Mouse (Mus musculus): ENCODE results near the gene Prm3.
"Not testable (repeated sequence)": the region's sequence is repeated elsewhere in the genome, so short reads cannot be mapped to it uniquely, and the experiment has no call there.

Gene Prm3

DNA sequence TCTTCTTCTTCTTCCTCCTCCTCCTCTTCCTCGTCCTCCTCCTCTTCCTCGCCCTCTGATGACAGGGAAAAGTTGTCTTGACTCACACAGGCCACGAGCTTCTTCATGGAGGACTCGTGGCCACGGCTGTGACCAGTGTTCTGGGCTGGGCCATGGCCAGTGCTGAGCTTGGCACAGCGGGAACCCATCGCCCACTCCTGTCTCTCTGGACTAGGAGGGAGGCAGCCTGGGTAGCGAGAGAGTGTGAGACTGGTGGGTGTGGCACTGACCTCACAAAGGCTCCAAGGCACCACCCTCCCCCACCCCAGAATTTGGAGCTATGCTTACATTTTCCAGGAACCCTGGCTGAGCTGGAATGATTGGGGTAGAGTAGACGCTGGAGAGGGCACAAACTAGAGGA, at the start of gene Prm3:
Gene Prm3 (minus strand): TSS at position 213 of the 400 bp plus-strand sequence.
- no peak for DNase-seq

DNA sequence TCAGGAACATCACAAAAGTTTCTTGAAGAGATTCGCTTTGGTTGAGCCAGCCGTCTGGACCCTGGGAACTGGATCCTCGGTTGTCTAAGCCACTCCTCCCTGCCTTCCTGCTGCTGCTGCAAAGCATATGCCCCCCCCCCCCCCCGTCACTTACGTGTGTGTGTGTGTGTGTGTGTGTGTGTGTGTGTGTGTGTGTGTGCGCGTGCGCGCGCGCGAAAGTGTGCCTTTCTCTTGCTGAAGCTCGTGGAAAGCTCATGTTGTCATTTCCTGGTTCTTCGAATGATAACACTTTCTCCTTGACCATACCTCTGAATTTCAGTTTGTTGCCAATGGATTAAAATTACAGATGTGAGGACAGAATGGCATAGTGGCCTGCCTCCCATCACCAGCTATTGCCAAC, 49.3 kb upstream of the Prm3 start:
- DNase-seq, result no peak

DNA sequence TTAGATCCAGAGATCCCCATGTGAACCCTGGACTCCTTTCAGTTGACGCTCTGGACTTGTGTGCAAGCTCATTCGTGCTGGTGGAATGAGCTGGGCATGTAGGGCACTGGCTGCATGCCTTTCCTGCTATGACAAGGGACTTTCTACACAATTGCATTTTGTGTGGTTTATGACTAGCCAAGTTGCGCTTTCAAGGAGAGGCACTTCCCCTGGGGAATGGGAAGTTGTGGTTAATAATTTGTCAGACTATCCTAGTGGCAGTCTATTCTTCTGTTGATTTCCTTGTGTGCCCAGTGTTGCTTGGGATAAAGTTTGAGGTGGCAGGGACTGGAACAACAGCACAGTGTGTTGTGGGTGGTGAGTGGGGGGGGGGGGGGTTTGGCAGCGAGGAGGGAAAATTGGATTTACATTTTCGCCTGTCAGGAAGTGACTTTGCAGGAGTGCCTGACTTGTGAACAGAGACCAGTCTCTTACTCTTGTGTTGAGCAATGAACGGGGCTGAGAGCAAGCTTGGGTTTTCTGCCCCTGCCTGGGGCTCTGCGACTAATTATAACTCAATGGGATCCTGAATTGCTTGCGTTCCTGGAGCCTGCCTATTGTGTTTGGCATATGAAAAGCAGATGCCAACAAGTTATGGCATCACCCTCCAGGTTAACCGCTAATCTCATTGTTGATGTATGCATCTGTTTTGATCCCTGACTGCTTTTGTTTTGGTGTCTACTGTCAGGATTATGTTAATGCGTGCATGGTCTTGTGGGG, 48.0 kb upstream of the Prm3 start:
- DNase-seq, result no peak

DNA sequence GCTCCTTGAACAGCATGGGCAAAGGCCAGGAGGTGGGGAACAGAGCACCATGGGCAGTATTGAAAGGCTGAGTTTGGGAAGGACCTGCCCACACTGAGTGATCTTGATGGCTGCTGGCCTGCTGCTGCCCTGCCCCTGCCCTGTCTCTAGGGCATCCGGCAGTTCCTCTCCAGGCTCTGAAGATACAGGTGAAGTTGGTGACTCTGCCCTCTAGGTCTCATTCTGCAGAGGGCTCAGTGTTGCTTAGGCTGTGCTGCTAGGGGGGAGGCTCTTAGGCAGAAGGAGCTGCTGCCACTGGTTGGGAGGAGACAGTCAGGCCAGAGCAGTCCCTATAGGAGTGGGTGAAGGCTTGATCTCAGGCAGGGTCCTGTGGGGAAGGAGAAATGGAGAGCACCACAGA, 47.2 kb upstream of the Prm3 start:
- DNase-seq, result no peak

DNA sequence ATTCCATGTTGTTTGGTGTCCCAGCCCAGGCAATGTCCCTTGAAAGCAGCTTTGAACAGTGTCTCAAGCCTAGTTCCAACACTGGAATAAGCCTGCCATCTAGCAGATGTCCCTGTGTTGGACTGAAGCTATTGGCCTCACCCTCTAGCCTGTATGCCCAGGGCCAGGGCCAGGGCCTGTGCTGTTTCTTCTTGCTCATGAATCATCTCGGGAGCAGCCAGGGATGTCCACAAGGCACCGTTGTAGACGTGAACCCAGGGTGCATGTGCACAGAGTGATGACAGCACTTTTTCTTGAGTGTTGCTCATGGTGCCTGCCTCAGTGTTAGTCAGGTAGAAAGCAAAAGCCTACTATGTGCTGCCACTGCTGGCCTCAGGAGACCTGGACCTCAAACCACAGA, 46.5 kb upstream of the Prm3 start:
- DNase-seq, result no peak

DNA sequence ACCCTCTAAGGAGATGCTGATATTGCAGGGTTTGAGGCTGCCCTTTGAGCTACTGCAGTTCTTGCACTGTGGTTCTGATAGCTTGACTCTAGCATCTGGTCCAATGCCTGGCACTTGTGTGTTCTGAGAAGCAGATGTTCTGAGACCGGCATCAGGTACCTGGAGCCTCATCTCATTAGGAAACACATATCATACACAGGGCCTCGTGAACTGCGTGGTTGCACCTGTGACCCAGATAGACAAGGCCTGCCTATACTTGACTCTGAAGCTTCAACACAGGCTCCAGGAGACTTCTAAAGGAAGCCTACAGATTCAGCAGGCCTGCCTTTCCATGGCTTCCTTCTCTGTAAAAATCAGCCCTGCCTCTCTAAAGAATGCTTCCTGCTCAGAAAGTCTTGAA, 45.7 kb upstream of the Prm3 start:
- DNase-seq, result no peak

DNA sequence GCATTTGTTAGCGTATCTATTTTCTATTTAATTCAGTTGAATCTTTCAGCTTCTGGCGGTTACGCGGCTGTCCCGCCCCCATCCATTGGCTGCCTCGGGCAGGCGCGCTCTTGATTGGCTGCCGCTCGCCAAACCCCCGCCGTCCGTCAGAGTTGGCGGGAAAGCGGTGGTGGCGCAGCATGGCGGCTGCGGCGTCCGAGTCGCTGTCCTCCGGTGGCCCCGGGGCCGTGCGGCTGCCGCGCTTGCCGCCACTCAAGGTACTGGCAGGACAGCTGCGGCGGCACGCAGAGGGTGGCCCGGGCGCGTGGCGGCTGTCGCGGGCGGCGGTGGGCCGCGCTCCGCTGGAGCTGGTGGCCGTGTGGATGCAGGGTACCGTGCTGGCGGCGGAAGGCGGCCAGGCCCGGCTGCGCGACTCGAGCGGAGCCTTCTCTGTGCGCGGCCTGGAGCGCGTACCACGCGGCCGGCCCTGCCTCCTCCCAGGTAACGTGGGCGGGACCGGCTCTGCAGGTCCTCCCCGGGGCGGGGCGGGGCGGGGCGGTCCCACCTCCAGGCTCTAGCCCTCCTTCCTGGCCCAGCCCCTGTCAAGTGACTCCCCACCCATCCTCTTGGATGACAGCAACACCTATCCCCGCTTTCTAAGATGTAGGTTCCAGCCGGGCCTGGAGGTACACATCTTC, 44.3 kb upstream of the Prm3 start, which contains the start of gene Rmi2:
Gene Rmi2 (plus strand): TSS at position 149 of the 677 bp plus-strand sequence.
- peak; percentile 85 for DNase-seq

DNA sequence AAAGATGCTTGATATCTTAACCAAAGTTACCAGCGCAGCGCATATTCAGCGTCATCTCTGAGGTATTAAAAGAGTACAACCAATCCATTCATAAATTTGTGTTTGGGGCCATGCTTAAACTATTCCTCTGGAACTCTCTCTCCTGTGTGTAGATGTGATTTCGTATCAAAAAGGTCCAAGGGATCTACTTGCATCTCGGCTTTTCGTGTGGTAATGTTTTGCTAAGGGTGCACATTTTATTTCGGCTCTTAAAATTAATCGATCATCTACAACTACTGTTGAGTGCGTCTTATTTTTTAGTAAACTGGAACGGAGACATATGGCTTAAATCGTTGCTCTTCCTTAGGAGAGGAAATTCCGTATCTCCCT, 43.8 kb upstream of the Prm3 start:
- no peak for DNase-seq

DNA sequence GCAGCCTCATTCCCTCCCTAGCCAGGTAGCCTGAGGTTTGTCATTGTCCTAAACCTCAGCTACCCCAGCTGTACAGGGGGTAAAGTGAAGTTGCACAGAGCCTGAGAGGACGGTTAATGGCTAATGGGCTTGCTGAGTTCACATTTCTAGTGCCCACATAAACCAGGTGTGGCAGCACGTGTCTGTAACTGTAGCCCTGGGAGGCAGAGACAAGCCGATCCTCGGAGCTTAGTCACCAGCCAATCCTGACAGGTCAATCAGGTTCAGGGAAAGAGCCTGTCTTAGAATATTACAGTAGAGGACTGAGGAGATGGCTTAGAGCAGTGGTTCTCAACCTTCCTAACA, 37.7 kb upstream of the Prm3 start:
- DNase-seq, result no peak

DNA sequence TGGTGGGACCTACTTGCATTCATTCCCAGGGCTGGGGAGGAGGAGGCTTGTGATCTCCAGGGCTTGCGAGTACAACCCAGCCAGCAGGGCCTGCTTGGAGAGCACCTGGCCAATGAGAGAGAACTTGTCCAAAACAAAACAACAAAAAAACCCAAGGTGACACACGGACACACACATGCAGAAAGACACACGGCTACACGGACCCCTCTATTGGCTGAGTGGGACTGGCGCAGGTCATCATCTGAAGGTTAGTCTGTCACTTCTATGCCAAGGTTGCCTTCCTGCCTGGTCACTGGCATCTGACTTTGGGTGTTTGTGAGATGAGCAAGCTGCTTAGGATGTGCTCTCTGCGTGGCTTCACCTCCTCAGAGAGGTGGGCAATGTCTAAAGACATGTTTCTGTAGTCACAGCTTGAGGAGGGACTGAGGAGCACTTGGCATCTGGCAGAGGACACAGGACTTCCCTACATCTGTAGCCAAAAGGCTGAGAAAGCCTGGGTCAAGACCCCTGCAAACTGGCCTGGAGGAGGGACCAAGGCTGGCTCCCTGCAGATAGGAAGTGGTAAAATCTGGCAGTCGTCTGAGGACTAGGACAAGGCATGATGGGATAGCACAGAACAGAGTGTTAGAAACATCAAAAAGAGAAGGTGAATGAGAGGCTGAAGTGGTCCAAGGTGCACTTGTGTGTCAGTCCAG, 37.2 kb upstream of the Prm3 start:
- no peak for DNase-seq

DNA sequence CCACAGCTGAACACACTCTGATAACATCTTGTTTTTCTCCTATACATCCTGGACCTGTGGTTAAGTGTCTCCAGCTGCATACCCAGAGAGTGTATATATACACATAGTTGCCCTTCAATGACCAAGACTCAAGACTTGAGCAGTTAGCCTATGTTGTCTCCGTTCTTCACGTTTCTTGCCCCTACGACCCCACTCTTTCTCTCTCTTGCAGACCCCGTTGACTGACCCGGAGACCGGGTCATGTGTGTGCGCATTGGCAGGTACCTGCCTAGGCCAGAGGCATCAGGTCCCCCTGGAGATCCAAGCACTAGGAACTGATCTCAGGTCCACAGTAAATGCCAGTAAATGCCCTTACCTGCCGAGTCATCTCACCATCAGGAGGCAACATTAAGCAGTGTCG, 36.6 kb upstream of the Prm3 start:
- no peak for DNase-seq

DNA sequence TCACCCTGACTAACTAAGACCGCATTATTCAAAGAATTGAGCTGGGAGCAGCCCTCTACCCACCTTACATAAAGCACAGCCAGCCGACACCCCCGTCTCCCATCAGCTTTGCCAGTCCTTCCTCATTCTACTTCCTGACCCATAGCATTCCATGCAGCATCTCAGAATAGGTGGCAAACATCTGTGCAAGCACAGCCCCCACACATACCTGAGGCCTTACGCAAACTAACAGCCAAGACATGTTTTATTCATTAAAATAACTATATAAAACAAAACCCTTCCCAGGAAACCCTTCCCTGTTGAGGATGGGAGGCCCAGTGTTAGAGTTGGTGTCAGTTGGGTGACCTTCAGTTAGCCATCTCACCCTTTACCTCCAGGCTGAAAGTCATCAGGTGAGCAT, 35.1 kb upstream of the Prm3 start:
- no peak for DNase-seq

DNA sequence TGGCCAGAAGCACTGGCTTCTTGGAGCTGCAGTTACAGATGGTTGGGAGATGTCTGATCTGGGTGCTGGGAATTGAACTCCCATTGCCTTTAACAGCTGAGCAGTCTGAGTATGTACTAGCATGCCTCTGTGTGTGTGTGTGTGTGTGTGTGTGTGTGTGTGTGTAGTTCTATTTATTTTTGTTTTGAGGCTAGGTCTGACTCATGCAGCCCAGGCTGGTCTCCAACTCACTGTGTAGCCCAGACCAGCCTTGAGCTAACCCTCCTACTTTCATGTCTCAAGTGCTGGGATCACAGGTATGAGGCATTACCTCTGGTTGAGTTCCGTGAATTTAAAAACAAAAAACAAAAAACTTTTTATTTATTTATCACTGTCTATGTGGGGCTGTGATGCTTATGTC, 33.8 kb upstream of the Prm3 start:
- no peak for DNase-seq

DNA sequence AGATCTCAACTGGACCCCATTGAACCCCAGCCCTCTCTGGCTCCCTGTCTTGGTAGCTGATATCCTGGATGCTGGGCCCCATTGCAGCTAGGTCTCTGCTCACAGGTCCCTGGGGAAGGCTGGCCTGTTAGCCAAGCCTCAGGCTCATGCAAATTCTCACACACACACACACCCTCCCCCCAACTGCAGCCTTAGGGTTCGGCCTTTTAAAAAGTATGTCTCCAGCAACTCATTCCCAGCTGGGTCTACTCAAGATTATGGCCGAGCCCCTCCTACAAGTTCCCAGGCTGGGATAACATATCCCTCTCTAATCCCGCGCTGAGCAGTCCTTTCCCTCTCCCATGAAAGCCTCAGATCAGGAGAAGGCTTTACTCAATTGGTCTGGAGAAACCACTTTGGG, 30.7 kb upstream of the Prm3 start:
- DNase-seq, result no peak

DNA sequence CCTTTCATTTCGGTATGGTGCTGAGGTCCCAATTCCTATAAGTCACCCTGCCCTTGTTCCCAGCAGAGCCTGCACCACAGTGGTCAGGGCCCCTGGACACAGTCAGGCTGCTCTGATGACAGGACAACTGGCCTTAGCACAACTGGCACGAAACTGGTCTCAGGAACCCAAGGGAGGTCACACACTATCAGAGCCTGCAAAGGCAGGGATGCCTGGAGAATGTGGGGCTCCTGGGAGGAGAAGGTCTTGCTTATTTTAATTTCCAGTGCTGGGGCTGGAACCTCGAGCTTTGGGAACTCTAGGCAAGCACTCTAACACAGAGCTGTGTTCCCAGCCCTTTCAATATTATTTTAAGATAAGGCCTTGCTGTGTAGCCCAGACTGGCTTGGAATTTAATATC, 29.3 kb upstream of the Prm3 start:
- DNase-seq, result no peak

DNA sequence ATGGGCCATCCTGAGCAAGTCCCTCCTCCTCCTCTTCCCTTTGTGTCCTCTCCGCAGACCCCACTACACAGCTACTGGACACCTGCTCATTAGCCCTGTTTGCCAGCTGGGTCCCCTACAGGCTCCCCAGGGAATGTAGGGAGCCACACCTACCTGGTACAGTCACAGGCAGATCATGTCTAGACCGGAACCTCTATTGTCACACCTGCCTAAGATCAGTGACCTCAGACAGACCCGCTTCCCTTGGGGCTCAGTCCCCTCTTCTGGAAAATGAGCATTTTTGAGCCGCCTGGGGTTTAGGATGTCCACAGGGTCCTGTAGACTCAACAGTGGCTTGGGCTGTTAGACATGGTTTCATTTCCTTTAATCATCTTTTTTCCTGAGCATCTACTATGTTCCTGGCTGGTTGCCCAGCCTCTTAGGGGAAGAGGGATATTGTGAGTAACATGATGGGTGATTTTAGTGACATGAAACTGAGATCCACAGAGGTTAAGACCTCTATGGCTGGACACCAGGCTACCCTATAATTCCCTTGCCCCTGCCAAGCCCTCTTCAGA, 27.9 kb upstream of the Prm3 start:
- DNase-seq, result no peak

DNA sequence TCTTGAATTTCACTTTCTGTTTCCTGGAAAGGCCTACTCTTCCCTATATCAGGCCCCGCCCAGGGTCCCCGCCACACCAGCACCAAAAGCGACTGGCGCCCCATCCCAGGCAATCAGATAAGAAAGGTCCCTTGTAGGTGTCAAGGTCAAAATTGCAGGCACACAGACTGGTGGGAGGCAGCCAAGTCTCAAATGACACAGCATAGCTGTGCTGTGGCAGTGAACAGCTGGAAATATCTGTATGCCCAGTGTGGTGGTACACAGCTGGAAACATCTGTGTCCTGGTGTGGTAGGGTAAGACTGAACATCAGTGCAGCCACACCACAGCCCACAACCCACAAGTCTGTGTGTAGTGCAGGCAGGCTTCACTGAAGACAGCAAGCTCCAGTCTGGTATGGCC, 24.1 kb upstream of the Prm3 start:
- DNase-seq, result no peak

DNA sequence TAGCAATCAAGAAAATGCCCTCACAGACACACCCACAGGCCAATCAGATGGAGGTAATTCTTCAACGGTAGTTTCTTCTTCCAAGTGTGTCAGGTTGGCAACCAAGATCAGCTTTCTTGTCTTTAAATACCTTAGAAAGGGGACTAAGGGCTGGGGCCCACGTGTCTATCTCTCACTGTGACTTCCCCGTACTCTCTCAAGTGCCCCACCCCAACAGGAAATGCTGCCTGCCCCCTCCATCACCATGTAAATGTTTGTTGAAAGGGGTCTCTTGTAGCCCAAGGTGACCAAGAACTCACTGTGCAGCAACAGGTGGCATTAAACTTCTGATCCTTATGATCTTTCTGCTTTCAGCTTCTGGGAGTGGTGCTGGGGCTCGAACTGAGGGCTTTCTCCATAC, 23.0 kb upstream of the Prm3 start:
- no peak for DNase-seq

DNA sequence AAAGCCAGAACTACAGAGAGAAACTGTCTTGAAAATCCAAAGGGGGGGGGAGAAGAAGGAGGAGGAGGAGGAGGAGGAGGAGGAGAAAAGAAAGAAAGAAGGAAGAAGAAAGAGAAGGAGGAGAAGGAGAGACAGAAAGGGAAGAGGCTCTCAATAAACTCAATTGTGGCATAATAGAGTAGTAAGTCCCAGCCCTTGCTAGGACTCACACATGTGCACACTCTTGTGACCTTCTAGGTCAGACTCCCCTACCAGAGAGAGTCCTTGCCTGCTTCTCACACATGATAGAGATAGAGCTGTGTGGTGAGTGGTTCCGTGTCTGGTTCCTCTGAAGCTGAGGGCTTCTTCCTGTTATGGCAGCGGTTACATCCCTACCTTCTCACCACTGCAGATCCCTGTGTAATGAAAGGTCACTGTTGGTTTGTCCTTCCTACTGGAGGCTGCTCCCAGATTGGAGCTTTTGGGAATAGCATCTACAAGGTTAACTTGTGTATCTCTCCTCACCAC, 22.2 kb upstream of the Prm3 start, which contains the start of gene Gm11172:
Gene Gm11172 (plus strand): TSS at position 51 of the 507 bp plus-strand sequence.
- no peak for DNase-seq

DNA sequence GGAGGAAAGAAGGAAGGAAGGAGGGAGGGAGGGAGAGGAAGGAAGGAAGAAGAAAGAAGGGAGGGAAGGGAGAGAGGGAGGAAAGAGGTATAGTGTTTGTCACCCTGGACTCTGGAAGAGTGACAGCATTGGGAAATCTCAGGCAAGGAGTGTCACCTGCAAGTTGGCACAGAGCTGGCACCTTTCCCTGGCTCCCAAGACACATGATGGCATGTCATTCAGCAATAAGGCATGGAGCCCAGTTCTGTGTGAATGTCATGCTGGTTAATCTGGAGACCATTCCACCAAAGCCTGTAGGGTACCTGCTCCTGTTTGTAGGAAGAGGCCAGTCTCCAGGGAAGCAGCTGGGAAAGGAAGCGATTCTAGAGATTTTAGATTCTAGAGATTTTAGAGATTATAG, 19.7 kb upstream of the Prm3 start:
- DNase-seq, result no peak

DNA sequence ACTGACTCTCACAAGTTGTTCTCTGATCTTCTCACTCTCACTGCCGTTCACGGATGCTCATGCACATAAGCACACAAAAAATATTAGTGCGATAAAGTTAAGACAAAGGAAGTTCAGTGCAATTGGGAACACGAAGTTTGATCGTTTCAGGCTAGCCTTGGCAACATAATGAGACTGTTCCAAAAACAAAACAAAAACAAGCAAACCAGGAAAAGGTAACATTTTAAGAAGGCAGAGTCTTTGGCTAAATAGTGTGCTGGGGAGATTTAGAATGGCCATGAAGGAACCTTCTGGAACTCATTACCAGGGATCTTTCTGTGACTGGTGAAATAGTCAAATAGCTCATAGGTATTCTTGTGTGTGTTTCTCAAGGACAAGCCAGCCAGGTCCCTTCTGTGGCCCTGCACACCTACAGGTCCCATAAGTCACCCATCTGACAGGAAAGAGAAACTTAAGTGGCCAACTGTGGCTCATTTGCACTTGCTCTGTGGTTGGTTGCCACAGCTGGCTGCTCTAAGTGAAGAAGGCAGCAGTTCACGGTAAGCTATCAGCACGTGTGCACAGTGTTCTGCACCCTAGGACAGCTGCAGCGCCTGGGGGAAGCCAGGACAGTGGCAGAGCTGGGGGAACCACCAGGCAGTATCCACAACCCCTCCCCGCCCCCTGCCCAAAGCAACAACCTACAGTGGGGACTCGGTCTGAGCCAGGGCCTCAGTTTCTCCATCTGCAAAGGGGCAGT, 15.2 kb upstream of the Prm3 start, which contains the start of gene Prm1:
Gene Prm1 (minus strand): TSS at position 51 of the 739 bp plus-strand sequence.
- DNase-seq, result no peak

DNA sequence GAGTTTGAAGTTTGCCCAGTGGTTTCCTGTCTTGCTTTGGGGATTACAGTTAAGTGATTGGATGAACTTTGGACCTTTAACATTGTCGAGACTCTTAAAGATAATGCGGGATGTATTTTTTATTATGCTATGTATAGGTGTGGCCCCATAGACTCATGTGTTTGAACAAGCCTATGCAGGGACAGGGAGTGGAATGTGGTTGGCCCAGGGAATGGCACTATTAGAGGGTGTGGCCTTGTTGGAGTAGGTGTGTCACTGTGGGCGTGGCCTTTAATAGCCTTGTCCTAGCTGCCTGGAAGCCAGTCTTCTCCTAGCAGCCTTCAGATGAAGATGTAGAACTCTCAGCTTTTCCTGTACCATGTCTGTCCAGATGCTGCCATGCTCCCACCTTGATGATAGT, 11.7 kb upstream of the Prm3 start:
- not testable (repeated sequence) for DNase-seq

DNA sequence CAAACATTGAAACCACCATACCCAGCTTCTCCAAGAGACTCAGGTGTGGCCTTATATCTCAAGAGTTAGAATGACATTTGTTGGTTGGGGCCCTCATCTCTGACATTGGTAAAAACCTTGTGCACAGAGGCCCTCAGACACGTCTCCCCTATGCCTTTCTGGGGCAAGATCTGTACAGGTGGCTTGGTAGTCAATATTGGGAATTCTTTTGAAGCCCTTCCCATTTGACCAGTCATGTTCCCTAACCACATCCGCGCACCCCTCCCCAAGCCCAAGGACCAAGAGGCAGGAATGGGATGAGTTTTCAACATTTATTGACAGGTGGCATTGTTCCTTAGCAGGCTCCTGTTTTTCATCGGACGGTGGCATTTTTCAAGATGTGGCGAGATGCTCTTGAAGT, 5.3 kb upstream of the Prm3 start, which contains the start of gene Prm2:
Gene Prm2 (minus strand): TSS at position 101 of the 400 bp plus-strand sequence.
- DNase-seq, result no peak
